Mouse (Mus musculus): ENCODE results near the gene Spata2l.
"Not testable (repeated sequence)": the region's sequence is repeated elsewhere in the genome, so short reads cannot be mapped to it uniquely, and the experiment has no call there.

Spata2l gene

DNA sequence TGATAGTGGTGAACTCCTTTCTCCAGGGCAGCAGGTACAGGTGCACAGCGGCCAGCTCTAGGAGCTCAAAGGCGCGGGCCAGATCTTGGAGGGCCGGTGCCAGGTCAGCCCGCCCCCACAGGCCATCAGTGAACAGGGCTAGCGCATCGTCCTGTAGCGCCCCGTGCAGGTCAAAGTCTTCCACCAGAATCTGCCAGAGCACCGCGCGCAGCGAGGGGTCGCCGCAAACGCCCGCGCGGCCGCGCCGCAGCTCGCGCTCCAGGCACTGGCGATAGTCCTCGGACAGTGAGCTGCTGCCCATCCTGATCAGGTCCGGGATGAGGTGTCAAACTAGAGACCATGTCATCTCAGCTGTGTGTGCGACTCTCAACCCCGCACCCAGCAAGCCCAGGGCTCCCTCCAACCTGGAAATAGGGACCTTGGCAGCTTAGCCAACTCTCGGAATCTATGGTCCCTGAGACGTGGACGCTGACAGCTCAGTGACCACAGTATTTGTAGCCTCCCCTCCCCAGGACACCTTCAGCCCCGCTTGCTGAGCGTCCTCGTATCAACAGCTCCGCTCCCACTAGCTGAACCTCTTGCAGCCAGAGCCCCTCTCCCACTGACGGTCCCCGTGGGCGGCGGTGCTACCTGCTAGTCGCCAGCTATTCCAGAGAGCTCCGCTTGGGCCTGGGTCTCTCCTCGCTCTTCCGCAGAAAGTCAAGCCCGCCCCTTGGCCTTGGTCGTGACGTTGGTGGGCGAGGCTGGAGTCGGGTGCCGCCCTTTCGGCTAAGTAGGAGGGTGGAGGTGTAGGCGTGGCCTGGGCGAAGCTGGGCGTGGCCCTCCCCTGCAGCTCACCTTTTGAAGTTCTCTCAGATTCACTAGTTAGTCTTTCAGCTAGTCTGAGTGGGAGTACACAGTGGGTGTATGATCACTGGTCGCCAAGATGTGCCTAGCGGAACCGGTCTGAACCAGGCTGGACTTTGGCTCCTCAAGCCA, at the start of gene Spata2l:
Gene Spata2l, minus strand, starts transcription at position 714 of the 978 bp plus-strand sequence.
- DNase-seq, result peak; percentile 90 to 91

- no peak for DNase-seq
Measured at GRCm38 (mm10) chr8:123284493-123284892, 48.5 kb upstream of the Spata2l start.

DNA sequence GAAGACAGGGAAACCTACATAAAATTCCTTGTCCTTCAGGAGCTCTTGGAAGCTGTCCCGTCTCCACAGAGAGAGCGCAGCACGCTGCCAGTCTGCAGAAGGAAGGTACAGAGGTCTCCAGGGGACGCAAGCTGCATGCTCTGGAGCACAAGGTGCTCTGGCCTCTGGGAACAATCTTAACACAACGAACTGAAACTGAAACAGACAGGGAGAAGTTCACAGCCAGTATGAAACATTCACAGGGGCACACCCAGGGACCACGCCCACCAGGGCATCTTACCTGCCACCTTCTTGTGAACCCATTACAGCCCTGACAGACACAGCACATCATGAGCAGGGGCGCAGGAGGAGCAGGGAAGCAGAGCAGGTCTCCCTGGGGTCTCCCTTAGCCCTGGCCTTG, 48.0 kb upstream of the Spata2l start:
- peak; percentile 16 to 48 for DNase-seq

DNA sequence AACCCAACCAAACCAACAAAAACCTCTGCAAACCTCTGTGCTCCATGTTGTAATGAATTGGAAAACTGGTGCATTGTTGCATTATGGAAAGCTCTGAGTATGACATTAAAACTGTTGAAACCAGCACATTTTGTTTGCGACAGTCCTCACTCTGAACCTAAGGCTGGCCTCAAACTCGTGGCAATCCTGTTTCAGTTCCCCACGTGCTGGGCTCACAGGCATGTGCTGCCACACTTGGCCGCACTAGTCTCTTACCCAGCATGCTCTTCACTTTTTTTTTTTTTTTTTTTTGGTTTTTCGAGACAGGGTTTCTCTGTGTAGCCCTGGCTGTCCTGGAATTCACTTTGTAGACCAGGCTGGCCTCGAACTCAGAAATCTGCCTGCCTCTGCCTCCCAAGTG, 47.0 kb upstream of the Spata2l start:
- peak in 1 of 2 experiments; percentile 20 for DNase-seq

GRCm38 (mm10) chr8:123280302-123281094, 44.5 kb upstream of the Spata2l start:
- DNase-seq, result peak in 1 of 2 experiments; percentile 12

- no peak for DNase-seq
Measured at GRCm38 (mm10) chr8:123279828-123280227, 43.8 kb upstream of the Spata2l start.

DNA sequence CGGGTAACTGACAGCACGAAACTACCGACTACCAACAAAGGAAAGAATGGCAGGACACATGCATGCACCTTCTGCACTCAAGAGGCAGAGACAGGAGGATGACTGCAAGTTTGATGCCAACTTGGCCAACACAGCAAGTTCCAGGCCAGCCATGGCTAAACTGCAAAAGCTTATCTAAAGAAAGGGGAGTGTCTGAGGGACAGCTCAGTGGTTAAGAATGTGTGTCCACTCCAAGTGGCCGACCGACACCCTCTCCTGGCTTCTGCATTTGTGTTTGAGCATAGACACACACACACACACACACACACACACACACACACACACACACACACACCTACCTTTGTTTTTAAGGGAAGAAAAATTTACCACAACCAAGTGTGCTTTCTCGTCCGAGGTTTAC, 42.4 kb upstream of the Spata2l start:
- no peak for DNase-seq

- DNase-seq, result no peak
Measured at GRCm38 (mm10) chr8:123275096-123275495, 39.1 kb upstream of the Spata2l start.

- DNase-seq, result no peak
Measured at GRCm38 (mm10) chr8:123274447-123274846, 38.4 kb upstream of the Spata2l start.

DNA sequence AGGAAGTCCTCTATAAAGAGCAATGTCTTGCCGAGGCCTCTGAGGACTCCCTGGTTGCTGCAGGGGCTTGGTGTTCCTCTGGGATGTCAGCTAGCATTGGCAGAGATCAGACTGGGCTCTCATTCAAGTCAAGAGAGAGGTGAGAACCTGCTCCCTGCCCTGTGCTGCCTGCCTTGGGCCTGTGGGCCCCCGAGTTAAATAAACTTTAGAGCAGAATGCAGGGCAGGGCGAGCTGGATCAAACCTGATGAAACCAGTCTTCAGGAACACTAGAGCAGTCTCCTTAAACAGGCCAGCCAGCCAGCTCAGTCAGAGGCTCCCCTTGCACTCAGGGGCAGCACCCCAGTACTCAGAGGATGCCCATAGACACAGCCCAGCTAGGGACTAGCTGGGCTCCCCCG, 35.9 kb upstream of the Spata2l start:
- DNase-seq, result no peak

- no peak for DNase-seq
Measured at GRCm38 (mm10) chr8:123271147-123271546, 35.1 kb upstream of the Spata2l start.

DNA sequence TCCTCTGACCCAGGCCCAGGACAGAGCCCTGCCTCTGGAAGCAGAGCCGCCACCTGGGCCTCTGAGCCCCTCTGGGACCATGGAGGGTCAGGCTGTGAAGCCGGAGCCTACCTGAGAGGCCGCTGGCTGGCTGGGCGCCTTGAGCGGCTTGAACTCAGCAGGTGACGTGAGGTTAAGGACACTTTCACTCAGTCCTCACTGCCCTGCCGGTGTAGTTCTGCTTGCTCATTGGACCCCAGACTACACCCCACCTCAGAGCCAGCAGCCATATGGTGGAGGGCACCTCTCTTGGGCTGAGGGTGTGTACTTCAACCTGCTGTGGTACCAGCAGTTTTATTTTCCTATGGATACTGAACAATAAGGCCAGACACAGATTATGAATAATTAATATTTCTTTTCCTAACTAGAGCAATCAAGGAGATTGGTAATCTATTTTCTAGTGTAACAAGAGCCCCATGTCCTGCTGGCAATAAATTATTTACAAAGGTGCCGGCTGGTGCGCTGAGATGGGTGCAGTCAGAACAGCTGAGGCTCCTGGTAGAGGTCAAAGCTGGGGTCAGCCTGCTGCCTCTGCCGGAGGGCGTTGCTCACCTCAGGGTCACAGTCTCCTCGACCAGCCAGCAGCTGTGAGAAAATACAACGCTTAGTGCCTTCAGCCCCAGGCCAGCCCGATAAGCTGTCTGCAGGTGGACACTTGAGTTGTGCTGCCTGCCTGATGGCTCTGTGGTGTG, 32.1 kb upstream of the Spata2l start:
- DNase-seq, result no peak

- DNase-seq, result not testable (repeated sequence)
Measured at GRCm38 (mm10) chr8:123257593-123257992, 21.6 kb upstream of the Spata2l start.

GRCm38 (mm10) chr8:123257114-123257513, 21.1 kb upstream of the Spata2l start:
- DNase-seq, result no peak

DNA sequence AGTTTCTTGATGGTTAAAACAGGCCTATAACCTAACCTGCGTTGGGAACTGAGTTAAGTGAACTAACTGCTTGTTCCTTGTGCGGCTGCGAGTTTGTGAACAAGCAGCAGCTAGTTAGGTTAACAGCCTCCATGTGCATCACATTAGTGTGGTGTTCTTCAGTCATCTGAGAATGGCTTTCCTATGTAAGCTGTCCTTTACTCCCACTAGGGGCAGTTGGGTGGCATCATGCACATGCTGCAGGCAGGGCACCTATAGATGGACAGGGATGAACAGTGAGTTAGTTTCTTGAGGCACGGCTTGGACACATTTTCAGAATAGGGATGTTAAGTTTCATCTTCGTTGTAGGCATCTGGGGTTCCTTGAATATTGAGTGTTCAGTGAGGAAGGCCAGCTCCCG, 19.1 kb upstream of the Spata2l start:
- no peak for DNase-seq

DNA sequence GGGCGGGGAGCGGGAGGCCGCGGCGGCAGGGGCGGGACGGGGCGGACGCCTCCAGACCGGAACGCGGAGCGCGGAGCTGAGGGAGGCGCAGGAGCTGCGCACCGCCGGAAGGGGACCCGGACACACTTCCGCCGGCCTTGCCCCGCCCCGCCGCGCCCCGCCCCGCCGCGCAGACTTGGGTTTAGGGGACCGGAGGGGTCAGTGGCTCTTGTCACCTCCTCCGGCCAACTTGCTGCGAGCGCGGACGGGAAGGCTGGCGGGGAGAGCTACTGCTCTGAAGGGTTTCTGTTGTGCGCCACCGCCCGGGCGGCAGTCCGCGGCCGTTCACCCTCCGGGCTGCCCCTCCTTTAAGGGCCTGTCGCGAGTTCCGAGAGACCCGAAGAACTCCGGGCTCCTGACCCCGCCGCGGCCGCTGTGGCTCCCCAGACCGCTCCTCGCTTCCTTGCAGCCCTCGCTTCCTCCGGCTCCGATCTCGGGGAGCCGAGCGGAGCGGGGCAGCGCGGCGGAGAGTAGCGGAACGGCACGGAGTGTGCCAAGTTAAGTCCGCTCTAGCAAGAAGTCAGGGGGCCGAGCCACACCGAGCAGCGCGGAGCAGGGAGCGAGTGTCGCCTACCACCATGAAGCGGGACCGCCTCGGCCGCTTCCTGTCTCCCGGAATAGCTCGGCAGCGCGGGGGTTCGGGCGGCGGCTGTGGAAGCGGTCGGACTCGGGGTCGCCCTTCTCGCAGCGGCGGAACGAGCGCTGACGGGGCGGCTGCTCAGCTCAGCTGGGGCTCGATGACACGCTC, 18.3 kb upstream of the Spata2l start, which contains the start of the genes Zfp276 and Vps9d1:
Gene Zfp276, plus strand, starts transcription at position 97 of the 787 bp plus-strand sequence.
Gene Vps9d1, minus strand, starts transcription at position 250 of the 787 bp plus-strand sequence.
- DNase-seq, result peak; percentile 92 to 93

DNA sequence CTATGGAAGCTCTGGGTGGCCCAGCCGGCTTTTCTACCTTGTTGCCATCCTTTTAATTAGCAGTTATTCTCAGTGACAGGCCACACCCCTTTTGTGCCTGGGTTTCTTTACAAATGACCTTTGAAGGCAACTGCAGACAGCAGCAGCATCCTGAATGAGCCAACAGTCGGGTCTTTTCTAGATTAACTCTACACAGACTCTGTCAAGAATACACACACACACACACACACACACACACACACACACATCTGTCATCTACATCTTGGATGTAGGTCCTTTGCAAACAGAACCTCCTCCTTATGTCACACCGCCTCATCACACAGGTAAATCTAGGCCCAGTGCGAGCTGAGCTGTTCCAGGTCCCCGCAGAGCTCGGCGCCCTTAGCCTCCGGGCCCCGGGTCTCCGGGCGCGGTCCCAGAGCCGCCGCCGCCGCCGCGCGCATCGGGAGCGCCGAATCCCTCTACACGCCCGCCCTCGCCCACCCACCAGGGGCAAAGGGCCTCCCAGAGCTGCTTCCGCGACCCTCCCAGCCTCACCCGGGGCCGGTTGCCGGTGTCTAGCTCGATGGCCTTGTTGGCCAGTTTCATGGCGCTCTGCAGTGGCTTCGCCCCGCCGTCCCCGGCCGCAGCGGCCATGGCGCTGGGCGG, 17.5 kb upstream of the Spata2l start:
- DNase-seq, result no peak

GRCm38 (mm10) chr8:123252925-123253324, 16.9 kb upstream of the Spata2l start:
- no peak for DNase-seq

DNA sequence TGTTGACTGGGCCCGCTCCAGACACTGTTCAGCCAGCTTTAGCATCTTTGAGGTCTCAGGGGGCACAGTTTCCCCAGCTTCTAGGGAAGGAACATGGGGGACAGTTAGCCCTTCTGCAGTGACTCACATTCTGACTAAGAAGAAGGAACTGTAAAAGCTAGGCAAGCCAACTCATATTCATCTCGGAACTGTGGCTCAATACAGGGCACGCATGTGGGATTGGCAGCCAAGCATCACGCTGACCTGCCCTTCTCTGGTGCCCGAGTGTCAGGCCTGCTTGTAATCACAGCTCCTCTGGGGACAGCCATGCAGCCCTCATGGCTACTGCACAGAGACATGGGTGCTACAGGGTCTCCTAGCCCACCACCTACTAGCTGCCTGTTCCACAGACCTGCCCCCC, 14.9 kb upstream of the Spata2l start:
- no peak for DNase-seq

DNA sequence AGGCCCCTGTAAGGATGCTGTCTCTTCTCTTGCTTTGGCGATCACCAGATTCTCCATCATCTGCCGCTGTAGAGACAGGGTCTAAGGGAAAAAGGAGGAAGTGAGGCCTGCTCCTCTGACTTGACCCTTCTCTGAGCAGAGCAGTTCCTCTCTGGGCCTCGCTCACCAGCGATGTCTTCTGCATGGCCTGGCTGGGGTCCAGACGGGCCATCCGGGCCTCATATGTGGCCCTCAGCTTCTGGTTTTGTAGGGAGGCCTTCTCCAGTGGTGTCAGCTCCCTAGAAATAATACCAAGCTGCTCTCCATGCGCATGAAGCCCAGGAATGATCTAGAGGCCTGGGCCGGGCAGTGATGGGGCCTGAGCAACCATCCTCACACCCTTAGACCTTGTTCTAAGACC, 12.6 kb upstream of the Spata2l start:
- DNase-seq, result no peak

GRCm38 (mm10) chr8:123247748-123248147, 11.7 kb upstream of the Spata2l start:
- no peak for DNase-seq
